Mouse (Mus musculus) cortical plate, adult 2 months (tissue): Measurements from ENCODE around the gene Ccl24.

Experiments
- CTCF ChIP-seq: fragments of 200-500 bp; IDR thresholded peaks from 2 replicates; pipeline ENCODE4 v1.5.1; 2011; ENCODE audit warnings: mild to moderate bottlenecking, control low read depth, low read length; ENCODE audit not compliant: insufficient read depth; ENCODE audit errors: extremely low read depth
- POLR2A ChIP-seq: fragments of 200-500 bp; IDR thresholded peaks from 2 replicates; pipeline ENCODE4 v1.6.1; 2011; ENCODE audit warnings: mild to moderate bottlenecking, low read length, control low read depth; ENCODE audit not compliant: insufficient read depth; ENCODE audit errors: extremely low read depth

DNA sequence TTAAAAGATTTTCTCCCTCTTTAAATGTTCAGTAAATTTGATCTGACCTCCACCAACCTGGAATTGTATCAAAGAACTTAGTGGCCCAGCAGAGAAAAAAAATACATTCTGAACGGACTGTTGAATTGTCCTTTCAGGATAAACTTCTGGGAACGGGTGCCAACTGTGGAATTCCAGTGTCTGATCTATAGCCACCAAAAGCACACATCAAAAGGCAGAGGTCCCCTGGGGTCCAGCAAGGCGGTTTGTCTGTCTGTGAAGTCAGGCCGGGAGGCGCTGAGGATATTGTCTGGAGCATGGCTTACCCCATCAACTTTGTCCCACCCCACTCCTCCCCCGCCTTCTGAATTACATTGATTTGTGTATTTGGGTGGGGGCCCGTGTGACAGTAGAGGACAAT is 44.9 kb downstream of the Ccl24 start:
- TF ChIP-seq POLR2A: no peak
- no peak for TF ChIP-seq CTCF
